Mouse (Mus musculus): ENCODE results near the gene Rnf151.

Gene Rnf151

GRCm38 (mm10) chr17:24717943-24718342, at the start of gene Rnf151, which contains the start of gene Rps2:
Rnf151 (minus strand) TSS chr17:24718063.
Rps2 (plus strand) TSS chr17:24718116.
- no peak for DNase-seq

- DNase-seq, result no peak
Observed at GRCm38 (mm10) chr17:24766266-24766875, 48.5 kb upstream of the Rnf151 start.

GRCm38 (mm10) chr17:24765016-24765905, 47.4 kb upstream of the Rnf151 start:
- no peak for DNase-seq

DNA sequence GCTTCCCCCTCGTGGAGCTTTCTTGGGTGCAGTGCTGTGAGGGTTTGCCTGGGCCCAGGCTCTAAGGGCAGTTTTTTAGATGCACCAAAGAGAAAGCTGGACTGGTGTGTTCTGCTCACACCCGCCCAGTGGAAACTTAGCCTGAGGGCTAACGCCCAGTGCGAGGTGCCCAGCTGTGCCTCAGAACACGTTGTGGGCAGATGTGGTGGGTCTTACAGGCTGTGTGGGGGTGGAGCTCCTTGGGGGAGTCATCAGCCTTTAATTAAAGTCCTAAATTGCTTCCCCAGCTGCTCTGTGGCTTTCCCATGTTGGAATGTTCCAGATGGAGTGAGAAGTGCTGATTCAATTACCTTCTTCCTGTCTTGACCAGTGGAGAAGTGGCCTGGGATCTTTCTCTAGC, 43.3 kb upstream of the Rnf151 start:
- DNase-seq, result no peak

GRCm38 (mm10) chr17:24757394-24757793, 39.5 kb upstream of the Rnf151 start:
- DNase-seq, result no peak

DNA sequence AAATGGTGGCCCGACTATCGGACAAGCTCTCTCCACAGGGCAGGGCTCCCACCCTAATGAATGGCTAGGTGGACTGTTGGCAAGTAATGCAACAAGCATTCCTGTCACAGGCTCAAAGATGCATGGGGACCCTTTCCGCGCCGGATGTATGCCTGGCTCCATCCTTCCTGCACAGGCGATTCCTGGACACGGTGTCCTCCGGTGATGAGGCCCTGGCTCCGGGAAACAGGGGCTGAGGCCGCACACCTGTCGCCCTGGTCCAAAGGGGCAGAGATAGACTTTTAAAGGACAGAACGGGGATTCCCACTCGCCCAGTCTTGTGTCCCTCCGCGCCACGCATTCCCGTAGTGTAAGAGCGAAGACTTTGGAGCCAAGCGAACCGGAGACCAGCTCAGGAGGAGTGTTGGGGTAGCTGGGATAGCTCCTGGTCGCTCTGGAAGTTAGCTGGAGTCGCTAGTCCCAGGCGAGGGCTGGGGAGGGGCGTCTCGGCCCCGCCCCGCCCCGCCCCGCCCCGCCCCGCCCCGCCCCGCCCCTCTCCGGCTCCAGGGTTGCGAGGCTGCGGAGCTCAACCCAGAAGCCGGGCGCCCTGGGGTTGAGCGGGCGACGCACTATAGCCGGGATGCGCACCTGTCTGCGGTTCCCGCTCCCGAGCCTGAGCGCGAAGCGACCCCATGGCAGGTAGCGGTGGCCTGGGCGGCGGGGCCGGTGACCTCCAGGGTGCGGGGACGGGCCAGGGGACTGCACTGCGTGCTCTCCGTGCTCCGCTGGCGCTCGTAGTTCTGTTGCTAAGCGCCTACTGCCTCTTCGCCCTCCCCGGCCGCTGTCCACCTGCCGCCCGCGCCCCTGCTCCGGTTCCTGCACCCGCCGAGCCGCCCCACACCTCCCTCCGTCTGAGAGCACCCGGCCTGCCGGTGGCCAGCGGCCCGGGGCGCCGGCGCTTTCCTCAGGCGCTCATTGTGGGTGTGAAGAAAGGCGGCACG, 34.8 kb upstream of the Rnf151 start, which contains the start of gene Hs3st6:
TSS of gene Hs3st6 (plus strand) at position 574 of the 980 bp plus-strand sequence.
- DNase-seq, result no peak

- DNase-seq, result no peak
Observed at GRCm38 (mm10) chr17:24751528-24751927, 33.7 kb upstream of the Rnf151 start.

DNA sequence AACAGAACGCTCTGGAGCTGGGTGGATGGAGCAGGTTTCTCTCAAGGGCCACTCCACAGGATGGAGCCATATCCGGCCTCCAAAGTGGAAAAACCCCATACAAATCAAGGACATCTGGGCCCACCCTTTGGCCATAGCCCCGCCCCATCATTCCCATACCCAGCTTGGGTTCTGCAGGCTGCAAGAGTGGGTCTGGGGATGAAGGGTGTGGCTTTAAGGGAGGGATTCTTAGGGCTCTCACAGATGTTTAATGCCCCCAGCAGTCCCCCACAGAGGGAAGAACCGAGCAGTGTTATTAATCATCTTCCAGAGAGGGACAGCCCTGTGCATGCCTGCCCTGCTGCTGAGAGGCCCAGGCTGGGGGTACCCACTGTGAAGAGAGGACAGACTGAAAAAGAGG, 29.1 kb upstream of the Rnf151 start:
- DNase-seq, result no peak

GRCm38 (mm10) chr17:24745526-24746497, 27.9 kb upstream of the Rnf151 start:
- DNase-seq, result peak; percentile 85

DNA sequence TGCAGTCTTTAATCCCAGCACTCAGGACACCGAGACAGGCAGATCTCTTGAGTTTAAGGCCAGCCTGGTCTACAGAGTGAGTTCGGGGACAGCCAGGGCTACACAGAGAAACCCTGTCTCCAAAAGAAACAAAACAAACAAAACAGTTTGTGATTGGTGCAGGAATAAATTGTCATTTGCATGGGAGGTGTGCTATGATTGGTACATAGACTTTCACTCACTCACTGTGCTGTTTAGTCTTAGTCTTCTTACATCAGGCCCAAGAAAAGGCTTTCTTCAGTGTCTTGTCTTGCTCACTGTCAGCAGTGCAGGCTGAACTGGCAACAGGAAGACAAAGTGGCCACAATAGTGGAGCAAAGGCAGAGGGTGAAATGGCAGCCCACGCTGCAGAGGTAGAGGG, 26.5 kb upstream of the Rnf151 start:
- no peak for DNase-seq

- DNase-seq, result no peak
Observed at GRCm38 (mm10) chr17:24743896-24744295, 26.0 kb upstream of the Rnf151 start.

GRCm38 (mm10) chr17:24742307-24742706, 24.4 kb upstream of the Rnf151 start:
- no peak for DNase-seq

- DNase-seq, result no peak
Observed at GRCm38 (mm10) chr17:24739926-24740325, 22.1 kb upstream of the Rnf151 start.

GRCm38 (mm10) chr17:24738238-24738637, 20.4 kb upstream of the Rnf151 start:
- no peak for DNase-seq

DNA sequence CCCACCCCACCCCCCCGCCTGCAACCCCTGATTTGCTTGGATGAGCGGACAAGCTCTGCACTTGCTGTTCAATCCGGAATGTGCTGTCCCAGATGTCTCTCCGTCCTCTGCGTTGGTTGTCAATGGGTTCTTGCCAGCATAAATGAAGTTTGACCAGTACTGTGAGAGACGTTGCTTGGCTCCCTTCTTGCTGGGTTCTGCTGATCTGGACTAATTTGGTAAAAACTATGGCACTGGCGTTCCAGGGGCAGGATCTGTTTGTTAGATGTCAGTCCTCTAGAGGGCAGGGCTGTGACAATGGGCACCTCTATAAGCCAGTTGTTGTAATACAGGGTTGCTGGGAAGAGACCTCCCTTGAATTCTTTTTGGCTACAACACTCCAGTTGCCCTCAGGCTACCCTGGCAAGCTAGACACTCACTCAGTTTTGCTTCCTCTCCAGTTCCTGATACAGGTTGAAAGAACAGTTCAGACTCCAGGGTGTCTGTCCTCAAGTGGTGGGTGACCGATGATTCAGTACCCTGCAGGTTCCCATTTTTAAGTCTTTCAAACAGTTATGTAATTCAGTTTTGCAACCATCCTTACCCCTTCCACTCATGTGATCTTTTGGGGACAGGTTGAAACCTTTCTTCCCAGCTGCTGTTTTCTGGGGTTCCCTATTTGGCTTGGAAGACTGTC, 19.4 kb upstream of the Rnf151 start:
- DNase-seq, result no peak

GRCm38 (mm10) chr17:24736330-24737051, 18.6 kb upstream of the Rnf151 start, which contains the start of gene Msrb1:
Msrb1 (plus strand) TSS chr17:24736642.
- DNase-seq, result peak; percentile 90

- DNase-seq, result no peak
Observed at GRCm38 (mm10) chr17:24735446-24735845, 17.6 kb upstream of the Rnf151 start.

DNA sequence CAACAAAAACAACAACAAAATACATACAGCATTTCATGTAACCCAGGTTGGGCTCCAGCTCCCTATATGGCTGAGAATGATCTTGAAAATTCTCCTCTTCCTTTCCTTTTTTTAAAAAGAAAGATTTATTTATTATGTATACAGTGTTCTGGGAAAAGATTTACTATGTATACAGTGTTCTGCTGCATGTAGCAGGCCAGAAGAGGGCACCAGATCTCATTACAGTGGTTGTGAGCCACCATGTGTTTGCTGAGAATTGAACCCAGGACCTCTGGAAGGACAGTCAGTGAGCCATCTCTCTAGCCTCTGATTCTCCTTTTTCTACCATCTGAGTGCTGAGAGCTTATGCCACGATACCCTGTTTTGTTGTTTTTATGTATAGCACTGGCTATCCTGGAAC, 16.6 kb upstream of the Rnf151 start:
- no peak for DNase-seq

GRCm38 (mm10) chr17:24733434-24734050, 15.7 kb upstream of the Rnf151 start:
- DNase-seq, result no peak
